Mouse (Mus musculus) hindbrain, embryonic 13.5 days (tissue): ENCODE data around the gene Zfp459. TPM values are rescaled to one million over a fixed set of nuclear protein-coding genes. Genes with fewer than 3 reads are reported as not detected.
"Not testable (repeated sequence)": the region's sequence is repeated elsewhere in the genome, so short reads cannot be mapped to it uniquely, and the experiment has no call there.

ENCODE experiments used
- ATAC-seq: fragments of 200-750 bp; cut with Nextera tagmentation; 2 replicates; pipeline ENCODE4 v1.8.0; 2017; ENCODE audit warnings: moderate TSS enrichment; ENCODE audit not compliant: low FRiP score
- H3K27ac ChIP-seq: fragments of 300-500 bp; sonication (generic); 2 replicates; pipeline ENCODE4 v1.5.1; 2015; ENCODE audit warnings: inconsistent platforms, mild to moderate bottlenecking, moderate library complexity
- H3K27me3 ChIP-seq: fragments of 300-500 bp; sonication (generic); 2 replicates; pipeline ENCODE4 v1.6.1; 2015; ENCODE audit warnings: mild to moderate bottlenecking, inconsistent platforms
- H3K36me3 ChIP-seq: fragments of 300-500 bp; sonication (generic); 2 replicates; pipeline ENCODE4 v1.6.1; 2015; ENCODE audit warnings: mild to moderate bottlenecking, inconsistent platforms
- H3K4me1 ChIP-seq: fragments of 300-500 bp; sonication (generic); replicated peaks from 2 replicates; pipeline ENCODE4 v1.6.1; 2015; ENCODE audit warnings: inconsistent platforms
- H3K4me2 ChIP-seq: fragments of 300-500 bp; sonication (generic); 2 replicates; pipeline ENCODE4 v1.6.1; 2015; ENCODE audit warnings: inconsistent platforms, mild to moderate bottlenecking, moderate library complexity
- H3K4me3 ChIP-seq: fragments of 300-500 bp; sonication (generic); 2 replicates; pipeline ENCODE4 v1.5.1; 2015; ENCODE audit warnings: mild to moderate bottlenecking, inconsistent platforms
- H3K9ac ChIP-seq: fragments of 300-500 bp; sonication (generic); 2 replicates; pipeline ENCODE4 v1.6.1; 2015; ENCODE audit warnings: mild to moderate bottlenecking, inconsistent platforms
- H3K9me3 ChIP-seq: fragments of 300-500 bp; sonication (generic); 2 replicates; pipeline ENCODE4 v1.6.1; 2016; ENCODE audit warnings: inconsistent platforms
- WGBS: fragments of 180-500 bp; shearing (Covaris S2); methylation state at CpG from one replicate; pipeline ENCODE4 v1.1.7; 2015; 5-methylcytosine and 5-hydroxymethylcytosine counted together
- polyA plus RNA-seq: library from polyadenylated mRNA; unstranded; fragments of >200 nt; fragmentation: Nextera tagmentation; extraction: Ambion mirVana; gene quantifications from 2 replicates; pipeline ENCODE4 v1.2.1, GENCODE M21; 2015

Zfp459 gene
- polyA plus RNA-seq, 1 experiment from 2014 or later = 0.58 TPM

GRCm38 (mm10) chr13:67413634-67414033 lies 7.6 kb downstream of the Zfp459 start:
- not testable (repeated sequence) for H3K9me3 ChIP-seq, H3K4me2 ChIP-seq, H3K4me3 ChIP-seq, ATAC-seq, H3K27ac ChIP-seq, H3K36me3 ChIP-seq, H3K27me3 ChIP-seq, H3K9ac ChIP-seq, H3K4me1 ChIP-seq
- 72% methylated on average over 3 of the region's 3 CpGs for WGBS

- H3K36me3 ChIP-seq, H3K9me3 ChIP-seq, H3K4me1 ChIP-seq, H3K27ac ChIP-seq, H3K27me3 ChIP-seq: not testable (repeated sequence)
- WGBS = 4% methylated on average over 15 of the region's 16 CpGs
- peak within 1 kb of the TSS; percentile 66 for H3K9ac ChIP-seq
- peak within 1 kb of the TSS; percentile 63 for H3K4me2 ChIP-seq
- peak within 1 kb of the TSS; percentile 58 for H3K4me3 ChIP-seq
- peak; percentile 97 for ATAC-seq
These were observed 21.9 kb downstream of the Zfp459 start, which contains the start of gene Zfp429 for GRCm38 (mm10) chr13:67399183-67399903. Zfp429 (minus strand) TSS chr13:67399819.

- not testable (repeated sequence) for H3K4me2 ChIP-seq, ATAC-seq
- 59% methylated on average over 3 of the region's 3 CpGs for WGBS
These were observed 45.0 kb downstream of the Zfp459 start for GRCm38 (mm10) chr13:67376255-67376654.

GRCm38 (mm10) chr13:67375050-67375911 lies 45.9 kb downstream of the Zfp459 start, which contains the start of the genes Gm28041 and Zfp456:
Gm28041 (minus strand) TSS chr13:67375733.
Zfp456 (minus strand) TSS chr13:67375810.
- WGBS = 23% methylated on average over 15 of the region's 15 CpGs
- H3K27me3 ChIP-seq = not testable (repeated sequence)
- ATAC-seq = peak; percentile 96

More at GRCm38 (mm10) chr13:67376255-67376654, 45.0 kb downstream of the Zfp459 start:
- not testable (repeated sequence) for H3K27ac ChIP-seq, H3K4me3 ChIP-seq, H3K9ac ChIP-seq, H3K27me3 ChIP-seq, H3K36me3 ChIP-seq, H3K4me1 ChIP-seq, H3K9me3 ChIP-seq

GRCm38 (mm10) chr13:67360131-67360744 lies 61.0 kb downstream of the Zfp459 start, which contains the start of the genes Gm28044 and Zfp953:
Gm28044 (minus strand) TSS chr13:67360536.
Zfp953 (minus strand) TSS chr13:67360605.
- H3K27me3 ChIP-seq = no peaks in the 10 kb centered on the region
- no peaks in the 10 kb centered on the region for H3K9me3 ChIP-seq
- peak within 1 kb of the TSS; percentile 74 for H3K9ac ChIP-seq
- H3K4me1 ChIP-seq = peaks cover 10% of the 10 kb centered on the region
- H3K36me3 ChIP-seq = no peaks in the 10 kb centered on the region
- H3K4me2 ChIP-seq = peak within 1 kb of the TSS; percentile 80
- ATAC-seq = peak; percentile 94
- peak within 1 kb of the TSS; percentile 44; the same call in 1 of the 2 replicates for H3K27ac ChIP-seq
- H3K4me3 ChIP-seq = peak within 1 kb of the TSS; percentile 75
- WGBS = under 1% methylated on average over 15 of the region's 15 CpGs

More at GRCm38 (mm10) chr13:67375050-67375911, 45.9 kb downstream of the Zfp459 start, which contains the start of the genes Gm28041 and Zfp456:
- Histone ChIP-seq H3K9ac (peak within 1 kb of the TSS; percentile 61; the same call in 1 of the 2 replicates), H3K4me3 (peak within 1 kb of the TSS; percentile 39), H3K4me2 (peak within 1 kb of the TSS; percentile 58)
- not testable (repeated sequence) for H3K9me3 ChIP-seq, H3K36me3 ChIP-seq, H3K27ac ChIP-seq, H3K4me1 ChIP-seq

Other genes with a start within 250 kb of the Zfp459 start
- gene Rsl1, start 248.2 kb downstream of the Zfp459 start, polyA plus RNA-seq = 5.5 and 7.5 TPM in 2 replicates
- gene Zfp455, start 226.9 kb downstream of the Zfp459 start, polyA plus RNA-seq = 2.6 and 3.1 TPM in 2 replicates
- gene Zfp458, start 143.0 kb downstream of the Zfp459 start, polyA plus RNA-seq = 5.1 and 5.4 TPM in 2 replicates
- gene Zfp457, start 114.9 kb downstream of the Zfp459 start, polyA plus RNA-seq = 0.84 and 1.1 TPM in 2 replicates
- 1.6 and 1.9 TPM in 2 replicates for gene Zfp595, start 88.8 kb downstream of the Zfp459 start, polyA plus RNA-seq
- 0.44 TPM in 1 of 2 replicates, not detected in the other for gene Gm28044, start 60.9 kb downstream of the Zfp459 start, polyA plus RNA-seq
- 0.68 and 0.69 TPM in 2 replicates for gene Zfp953, start 60.8 kb downstream of the Zfp459 start, polyA plus RNA-seq
- gene Gm28041, start 45.7 kb downstream of the Zfp459 start, polyA plus RNA-seq = not detected in 2 replicates
- 0.55 and 0.72 TPM in 2 replicates for gene Zfp456, start 45.6 kb downstream of the Zfp459 start, polyA plus RNA-seq
- gene Zfp429, start 21.6 kb downstream of the Zfp459 start, polyA plus RNA-seq = 3.4 and 5.0 TPM in 2 replicates
- gene Zfp874a, start 30.2 kb upstream of the Zfp459 start, polyA plus RNA-seq = 5.2 and 6.8 TPM in 2 replicates
- gene Zfp874b, start 62.8 kb upstream of the Zfp459 start, polyA plus RNA-seq = 2.0 and 2.5 TPM in 2 replicates
- gene Zfp58, start 79.1 kb upstream of the Zfp459 start, polyA plus RNA-seq = 14.6 and 14.8 TPM in 2 replicates
- not detected in 2 replicates for gene Gm26965, start 104.7 kb upstream of the Zfp459 start, polyA plus RNA-seq
- 36.4 and 39.7 TPM in 2 replicates for gene Zfp87, start 104.8 kb upstream of the Zfp459 start, polyA plus RNA-seq
- 13.5 and 16.2 TPM in 2 replicates for gene Zfp748, start 132.4 kb upstream of the Zfp459 start, polyA plus RNA-seq
- gene Zfp729b, start 188.3 kb upstream of the Zfp459 start, polyA plus RNA-seq = 4.1 and 4.5 TPM in 2 replicates
- 0.87 and 0.96 TPM in 2 replicates for gene Gm49345, start 216.4 kb upstream of the Zfp459 start, polyA plus RNA-seq
- gene Zfp729a, start 216.4 kb upstream of the Zfp459 start, polyA plus RNA-seq = 3.5 and 4.3 TPM in 2 replicates